Mouse (Mus musculus): Measurements from ENCODE around the gene Med17.

DNA sequence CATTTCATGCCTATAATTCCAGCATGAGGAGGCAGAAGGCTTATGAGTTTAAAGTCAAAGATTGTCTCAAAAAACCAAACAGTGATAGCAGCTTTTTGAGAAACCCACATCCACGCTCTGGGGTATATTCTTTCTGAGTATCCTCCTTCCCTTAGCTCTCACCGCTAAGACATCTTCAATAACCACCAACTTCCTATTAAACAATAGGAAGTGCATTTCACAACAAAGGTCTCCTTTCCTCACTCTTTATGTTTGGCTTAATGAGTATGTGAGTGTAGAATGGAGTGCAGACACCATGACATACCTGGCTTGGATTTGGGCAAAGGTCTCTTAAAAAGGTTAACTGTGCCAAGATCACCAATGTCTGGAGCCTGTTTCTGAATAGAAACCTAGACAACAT is 5.8 kb downstream of the Med17 start:
- TF ChIP-seq CTCF (IDR thresholded peaks at IDR 0.05; ENCODE audit: control insufficient read depth, insufficient read depth, insufficient replicate concordance, low read depth, low read length), result no peak
- no peak for TF ChIP-seq POLR2A (IDR thresholded peaks at IDR 0.05; ENCODE audit: control insufficient read depth, low read depth, low read length)

Data from testis, adult 2 months (tissue).